Mouse (Mus musculus) spleen, postnatal 14 days (tissue): ENCODE data around the gene Utrn.

Source experiments
- DNase-seq, 2 experiments: peaks; one replicate each; pipeline ENCODE4 v3.0.0; 2021 to 2022; ENCODE audit warnings: low spot score in 2 of 2

The Utrn gene

DNA sequence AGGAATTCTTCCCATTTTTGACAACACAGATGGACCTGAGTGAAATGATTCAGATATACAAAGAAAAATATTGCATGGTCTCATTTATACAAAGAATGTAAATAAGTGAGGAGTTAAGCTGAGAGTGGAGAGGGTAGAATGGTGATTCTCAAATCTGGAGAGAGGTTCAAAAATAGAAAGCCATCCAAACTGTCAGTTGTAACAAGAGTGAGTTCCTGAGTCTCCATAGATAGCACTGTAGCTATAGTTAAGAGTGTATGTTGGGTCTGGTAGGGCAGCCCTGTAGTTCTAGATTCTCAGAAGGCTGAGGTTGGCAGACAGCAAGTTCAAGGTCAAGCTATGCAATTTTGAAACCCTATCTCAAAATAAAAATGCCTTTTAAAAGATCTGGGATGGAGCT, 438.8 kb downstream of the Utrn start:
- DNase-seq = no peak

DNA sequence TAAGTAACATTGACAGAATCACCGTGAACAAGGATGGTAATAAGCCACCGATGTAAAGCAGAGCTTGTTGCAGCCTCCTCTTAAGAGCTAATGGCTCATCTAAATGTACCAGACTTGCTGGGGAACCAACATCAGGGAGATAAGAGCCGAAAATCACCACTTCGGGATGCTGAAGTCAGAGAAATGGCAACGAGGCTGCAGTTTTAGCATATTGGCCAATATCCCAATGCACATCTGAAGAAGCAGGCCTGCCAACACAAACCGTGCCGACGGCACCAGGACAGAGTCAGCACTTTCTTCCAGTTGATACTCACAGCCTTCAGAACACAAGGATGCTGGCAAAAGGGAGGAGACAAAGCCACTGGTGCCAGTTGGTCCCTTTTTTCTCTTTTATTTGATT, 442.3 kb downstream of the Utrn start:
- DNase-seq = no peak

DNA sequence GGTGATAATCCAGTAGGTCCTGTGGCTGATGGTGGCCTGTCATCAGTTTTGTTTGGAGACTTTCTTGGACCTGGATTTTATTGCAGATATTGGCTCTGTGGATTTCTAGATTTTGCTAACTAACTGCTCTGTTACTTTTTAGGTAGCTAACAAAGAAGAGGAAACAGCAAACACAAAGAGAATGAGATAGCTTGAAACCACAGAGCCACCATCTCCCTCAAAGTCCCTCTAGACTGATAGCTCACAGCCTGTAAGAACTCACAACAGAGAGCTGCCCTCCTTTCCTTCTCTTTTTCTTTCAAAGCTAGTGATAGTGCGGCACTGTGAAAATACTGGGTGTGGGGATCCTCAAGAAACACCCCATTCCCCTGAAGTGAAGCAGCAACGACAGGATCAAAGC, 444.2 kb downstream of the Utrn start:
- DNase-seq = no peak

DNA sequence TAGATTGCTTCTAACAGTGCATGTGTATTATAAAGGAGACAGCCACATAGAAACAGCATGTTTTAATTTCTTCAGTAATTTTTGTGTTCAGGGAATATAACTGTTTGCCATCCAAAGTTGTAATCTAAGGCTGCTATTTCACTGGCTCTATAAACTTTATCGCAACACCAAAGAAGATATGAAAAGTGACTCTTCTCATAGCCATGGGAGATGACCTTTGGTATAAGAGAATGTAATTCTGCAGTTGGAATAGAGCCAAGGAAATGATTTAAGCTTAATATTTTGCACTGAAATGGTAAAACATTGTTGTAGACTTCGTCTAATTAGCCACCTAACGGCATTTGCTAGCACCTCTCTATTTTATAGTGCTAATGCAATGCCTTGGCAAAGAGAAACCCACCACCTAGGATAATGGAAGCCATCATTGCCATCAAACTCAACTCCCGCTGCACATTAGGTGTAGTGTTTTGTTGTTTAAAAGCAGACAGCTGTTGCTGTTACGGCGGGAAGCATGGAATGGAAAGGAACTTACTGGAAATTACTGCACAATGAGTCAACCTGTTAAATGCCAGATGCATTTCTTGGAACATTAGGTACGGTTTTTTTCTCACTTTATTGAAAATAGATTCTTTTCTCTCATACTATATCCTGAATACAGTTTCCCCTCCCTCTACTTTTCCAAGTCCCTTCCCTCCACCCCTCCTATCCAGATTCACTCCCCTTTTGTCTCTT, 445.0 kb downstream of the Utrn start:
- DNase-seq = no peak

DNA sequence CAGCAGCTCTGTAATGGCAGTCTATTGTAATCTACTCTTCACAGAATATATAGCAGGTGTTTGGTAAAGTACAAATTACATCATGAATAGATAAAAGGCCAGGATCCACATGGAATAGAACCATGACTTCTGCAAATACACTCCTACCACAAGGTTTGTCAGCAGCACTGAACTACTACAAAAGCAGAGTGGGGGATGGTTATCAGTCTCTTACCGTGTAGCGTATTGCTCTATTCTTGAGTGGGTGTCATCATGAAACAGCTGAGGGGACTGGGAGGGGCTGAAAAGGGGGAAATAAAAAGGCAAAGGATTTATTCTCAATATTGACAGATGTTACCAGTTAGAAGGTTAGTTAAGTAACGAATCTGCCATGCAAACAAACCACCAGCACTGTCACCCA, 454.2 kb downstream of the Utrn start:
- DNase-seq = no peak

DNA sequence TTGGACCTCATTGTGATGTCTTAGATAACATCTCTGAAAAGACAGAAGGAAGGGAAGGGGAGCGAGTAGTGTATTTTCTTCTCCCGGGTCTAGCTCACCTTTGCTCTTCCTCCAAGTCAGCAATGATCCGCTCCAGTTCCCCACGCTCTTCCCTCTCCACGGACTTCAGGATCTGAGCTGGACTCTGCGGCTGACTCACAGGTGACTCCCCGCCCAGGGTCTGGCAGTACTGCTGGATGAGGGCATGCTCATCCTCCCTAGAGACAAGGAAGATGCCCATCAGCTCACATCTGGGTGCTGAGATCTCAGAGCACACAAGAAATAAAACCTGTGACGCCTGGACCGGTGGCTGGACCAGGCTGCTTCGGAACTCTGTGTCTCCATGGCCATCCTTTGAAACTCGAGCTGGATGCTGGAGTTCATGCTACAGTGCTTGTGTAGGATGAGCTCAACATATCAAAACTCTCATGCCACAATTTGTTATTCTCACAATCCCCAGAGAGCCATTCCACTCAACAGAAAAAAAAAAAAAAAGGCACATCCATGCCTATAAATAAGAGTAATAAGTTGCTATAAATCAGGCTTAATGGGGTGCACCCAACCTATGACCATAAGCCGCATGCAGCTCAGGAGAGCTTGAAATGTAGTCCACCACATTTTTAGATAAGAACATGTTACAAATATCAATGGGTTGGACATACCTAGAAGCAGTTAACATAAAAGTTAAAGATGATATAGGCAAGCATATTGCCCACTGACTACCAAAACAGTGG, 462.6 kb downstream of the Utrn start:
- DNase-seq = no peak

DNA sequence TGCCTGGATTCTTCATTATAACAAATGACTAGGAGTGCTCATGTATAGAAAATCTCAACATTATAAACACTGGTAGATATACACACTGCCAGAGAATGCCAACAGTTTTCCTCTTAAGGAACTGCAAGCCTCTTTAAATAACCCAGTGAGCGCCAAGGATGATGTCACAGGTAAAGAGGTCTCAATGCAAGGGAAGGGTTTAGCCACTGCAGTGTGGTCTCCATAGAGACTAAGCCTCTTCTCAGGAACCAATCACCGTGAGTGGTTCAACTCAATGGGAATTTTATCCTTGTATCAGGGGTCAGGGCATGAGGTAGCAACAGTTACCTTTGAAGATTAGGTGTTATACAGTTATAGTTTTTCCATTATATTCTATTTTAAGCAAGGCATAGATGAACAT, 469.7 kb downstream of the Utrn start:
- no peak for DNase-seq

DNA sequence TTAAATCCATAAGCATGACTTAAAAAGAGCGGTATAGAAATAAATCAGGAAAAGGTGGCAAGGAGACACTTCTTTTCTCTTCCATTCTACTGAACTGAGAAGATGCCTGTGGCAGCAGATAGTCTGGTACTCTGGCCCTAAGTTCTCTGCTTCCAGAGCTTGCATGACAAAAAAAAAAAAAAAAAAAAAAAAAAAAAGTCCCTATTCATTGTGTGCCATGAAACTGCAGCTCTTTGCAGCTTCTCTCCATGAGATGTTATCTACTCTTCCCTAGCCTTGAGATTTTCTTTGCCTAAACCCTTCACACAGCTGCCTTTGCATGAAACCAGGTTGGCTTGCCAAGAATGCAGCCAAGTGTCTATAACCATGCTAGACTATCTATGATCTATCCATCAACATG, 489.0 kb downstream of the Utrn start:
- no peak for DNase-seq

DNA sequence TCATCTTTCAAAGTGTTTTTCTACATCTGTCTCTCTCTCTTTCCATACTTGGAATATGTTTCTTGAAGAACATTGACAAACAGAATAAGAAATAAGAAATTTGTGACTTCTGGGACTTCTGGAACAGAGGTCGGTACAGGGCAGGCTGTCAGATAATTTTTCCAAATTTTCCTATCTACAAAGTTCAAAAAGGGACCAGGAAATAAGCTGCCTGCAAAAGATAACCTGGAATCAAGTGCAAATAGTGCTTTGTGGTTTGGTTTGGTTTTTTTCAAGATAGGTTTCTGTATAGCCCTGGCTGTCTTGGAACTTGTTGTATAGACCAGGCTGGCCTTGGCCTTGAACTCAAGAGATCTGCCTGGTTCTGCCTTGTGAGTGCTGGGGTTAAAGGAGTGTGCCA, 490.0 kb downstream of the Utrn start:
- DNase-seq = no peak

DNA sequence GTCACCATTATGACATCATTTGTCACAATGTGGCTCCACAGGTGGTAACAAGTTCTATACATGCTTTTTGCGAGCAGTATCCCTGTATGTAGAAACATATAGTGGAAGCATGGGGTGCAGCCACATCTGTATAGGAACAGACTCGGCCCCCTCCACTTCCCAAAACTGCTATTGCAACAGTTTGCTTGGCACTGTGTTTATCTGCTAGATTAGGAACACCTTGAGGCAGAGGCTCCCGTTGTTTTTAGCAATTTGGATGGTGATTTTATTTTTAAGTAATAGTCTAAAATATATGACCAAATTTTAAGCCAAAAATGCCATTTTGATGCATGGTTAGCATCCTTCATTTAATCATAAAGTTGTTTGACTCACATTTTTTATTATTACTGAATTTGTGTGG, 491.4 kb downstream of the Utrn start:
- no peak for DNase-seq

DNA sequence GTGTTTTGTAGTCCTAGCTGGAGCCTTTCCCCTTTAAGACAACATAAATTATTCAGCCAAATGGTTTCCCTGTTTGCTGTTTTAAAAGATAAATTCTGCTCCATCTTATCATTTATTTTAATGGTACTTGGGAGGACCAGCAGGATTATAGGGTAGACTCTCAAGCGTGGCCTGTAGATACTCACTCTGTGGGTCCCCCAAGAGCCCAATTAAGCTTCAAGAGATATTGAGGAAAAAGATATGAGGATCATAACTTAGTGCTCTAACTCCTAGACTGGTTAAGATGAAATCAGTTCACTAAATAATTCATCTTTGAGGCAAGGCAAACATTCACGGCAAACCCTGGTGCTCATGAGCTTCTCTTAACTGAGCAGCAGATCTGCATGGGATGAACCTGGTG, 493.1 kb downstream of the Utrn start:
- no peak for DNase-seq

DNA sequence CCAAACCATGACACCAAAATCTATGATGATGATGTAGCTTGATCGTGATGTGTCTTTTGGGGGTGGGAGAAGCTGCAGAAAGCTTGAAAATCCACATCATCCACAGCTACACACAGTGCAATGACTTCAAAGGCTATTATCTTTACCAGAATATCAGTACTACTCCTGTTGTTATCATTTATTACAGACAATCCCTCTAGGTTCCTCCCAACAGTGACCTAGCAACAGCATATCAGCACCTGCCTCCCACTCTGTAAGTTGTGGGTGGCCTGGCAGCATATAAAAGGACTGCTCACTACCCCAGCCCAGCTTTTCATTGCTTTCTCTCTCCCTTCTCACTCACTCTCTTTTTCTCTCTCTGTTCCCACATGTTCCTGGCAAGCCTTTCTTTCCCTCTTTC, 494.4 kb downstream of the Utrn start:
- DNase-seq = no peak

DNA sequence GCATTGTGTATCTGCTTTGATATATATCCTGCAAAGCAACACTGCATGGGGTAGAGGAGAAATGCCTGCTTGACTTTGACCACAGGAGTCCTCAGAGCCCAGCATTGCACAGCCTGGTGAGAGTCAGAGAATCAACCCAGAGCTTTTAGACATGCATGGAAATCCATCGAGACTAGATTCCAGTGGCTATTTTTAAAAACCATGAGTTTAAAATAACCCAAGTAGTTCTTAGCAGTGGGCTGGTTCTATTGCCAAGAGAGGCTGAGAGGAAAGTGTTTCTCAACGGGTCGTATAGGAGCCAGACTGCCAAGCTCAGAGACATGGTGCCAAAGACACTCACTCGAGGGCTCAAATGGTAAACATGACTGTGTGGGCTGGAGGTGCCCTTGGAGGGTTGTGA, 514.6 kb downstream of the Utrn start:
- no peak for DNase-seq

DNA sequence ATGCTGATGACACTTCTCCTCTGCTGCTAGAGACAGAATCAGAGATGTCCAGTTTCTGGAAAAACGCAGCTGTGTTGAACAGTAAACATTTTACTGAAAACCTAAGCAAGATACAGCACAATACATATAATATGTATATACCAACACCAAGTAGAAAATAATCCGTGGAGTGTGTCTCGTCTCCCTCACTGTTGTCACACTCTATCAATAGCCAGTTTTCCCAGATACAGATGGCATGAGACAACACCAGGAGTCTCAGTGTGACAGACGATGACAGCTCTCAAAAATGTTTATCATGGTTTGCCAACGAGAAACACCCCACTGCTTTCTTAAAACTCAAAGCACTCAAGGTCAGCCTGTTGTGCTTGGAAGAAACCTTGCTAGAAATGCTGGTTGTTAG, 515.1 kb downstream of the Utrn start:
- no peak for DNase-seq

DNA sequence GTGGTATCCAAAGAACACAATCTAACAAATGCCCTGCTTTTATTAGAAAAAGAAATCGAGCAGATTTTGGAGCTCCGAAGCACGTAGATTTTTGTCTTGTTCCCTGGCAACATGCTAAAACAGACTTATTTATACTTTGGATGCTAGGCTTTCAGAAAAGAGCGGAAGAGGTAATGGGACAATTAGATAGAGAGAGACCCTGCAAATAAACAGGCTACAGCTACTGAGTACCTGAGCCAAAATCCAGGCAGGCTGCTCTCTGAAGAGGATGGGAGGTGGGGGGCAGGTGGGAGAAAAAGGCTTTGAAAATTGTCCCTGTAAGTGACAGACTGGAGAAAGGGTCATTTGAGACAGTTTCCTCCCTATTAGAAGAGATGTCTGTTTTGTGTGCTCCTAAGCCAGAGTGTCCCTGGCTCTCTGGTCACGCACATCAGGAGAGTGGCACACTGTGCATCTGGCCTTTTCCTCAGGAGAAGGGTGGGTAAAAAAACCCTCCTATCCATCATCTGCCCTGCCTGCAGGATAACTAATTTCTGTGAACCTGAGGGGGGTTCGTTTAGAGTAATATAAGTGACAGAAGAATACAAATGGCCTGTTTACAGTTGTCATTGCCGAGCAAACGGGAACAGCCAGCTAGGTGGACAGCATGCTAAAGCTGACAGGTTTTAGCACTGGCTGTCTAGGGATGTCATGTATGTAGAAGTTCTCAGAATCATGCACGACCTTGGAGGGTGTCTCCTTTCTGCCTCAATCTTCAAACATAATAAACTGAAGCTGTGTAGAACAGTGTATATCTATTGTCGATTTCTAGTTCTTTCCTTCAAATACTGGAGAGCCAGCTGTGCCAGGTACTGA, 529.2 kb downstream of the Utrn start:
- no peak for DNase-seq

DNA sequence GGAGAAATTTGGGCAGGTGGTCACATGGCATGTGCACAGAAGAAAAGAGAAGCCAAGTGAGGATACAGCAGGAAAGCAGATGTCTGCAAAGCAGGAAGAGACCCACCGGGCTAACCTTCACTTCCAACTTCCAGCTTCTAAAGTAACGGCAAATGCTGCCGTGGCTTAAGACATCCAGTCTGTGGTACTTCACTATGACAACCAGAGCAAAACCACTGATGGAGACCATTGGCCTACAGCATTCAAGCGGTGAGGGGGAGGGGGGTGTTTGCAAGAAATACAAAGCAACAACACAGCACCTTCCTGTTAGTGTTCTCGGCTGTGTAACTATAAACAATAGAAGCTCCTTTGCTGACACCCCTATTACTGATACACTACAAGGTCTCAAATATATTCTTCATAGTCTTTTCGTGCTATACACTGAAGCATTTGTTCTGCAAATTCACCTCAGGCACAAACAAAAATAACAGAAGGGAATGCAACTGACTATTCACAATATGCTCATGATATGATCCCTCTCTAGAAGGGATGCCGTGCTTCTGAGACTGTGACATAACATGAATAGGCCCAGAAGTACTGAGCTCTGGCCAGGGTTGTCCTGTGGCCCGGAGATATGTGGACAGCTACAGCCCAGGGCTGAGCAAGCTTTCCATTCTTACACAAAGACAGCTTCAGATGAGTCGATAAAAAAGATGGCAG, 530.0 kb downstream of the Utrn start:
- no peak for DNase-seq
